Mouse (Mus musculus): Measurements from ENCODE around the gene Gm10283.
"Not testable (repeated sequence)": the region's sequence is repeated elsewhere in the genome, so short reads cannot be mapped to it uniquely, and the experiment has no call there.

The Gm10283 gene

GRCm38 (mm10) chr8:60503098-60503497, at the start of gene Gm10283:
TSS of gene Gm10283 (minus strand) at chr8:60503198.
- DNase-seq (ENCODE audit: low spot score): no peak

- peak; percentile 8 for DNase-seq (ENCODE audit: low spot score)
These were observed 31.9 kb upstream of the Gm10283 start for GRCm38 (mm10) chr8:60534945-60535344.

GRCm38 (mm10) chr8:60518286-60518685, 15.3 kb upstream of the Gm10283 start:
- no peak for DNase-seq (ENCODE audit: low spot score)

DNA sequence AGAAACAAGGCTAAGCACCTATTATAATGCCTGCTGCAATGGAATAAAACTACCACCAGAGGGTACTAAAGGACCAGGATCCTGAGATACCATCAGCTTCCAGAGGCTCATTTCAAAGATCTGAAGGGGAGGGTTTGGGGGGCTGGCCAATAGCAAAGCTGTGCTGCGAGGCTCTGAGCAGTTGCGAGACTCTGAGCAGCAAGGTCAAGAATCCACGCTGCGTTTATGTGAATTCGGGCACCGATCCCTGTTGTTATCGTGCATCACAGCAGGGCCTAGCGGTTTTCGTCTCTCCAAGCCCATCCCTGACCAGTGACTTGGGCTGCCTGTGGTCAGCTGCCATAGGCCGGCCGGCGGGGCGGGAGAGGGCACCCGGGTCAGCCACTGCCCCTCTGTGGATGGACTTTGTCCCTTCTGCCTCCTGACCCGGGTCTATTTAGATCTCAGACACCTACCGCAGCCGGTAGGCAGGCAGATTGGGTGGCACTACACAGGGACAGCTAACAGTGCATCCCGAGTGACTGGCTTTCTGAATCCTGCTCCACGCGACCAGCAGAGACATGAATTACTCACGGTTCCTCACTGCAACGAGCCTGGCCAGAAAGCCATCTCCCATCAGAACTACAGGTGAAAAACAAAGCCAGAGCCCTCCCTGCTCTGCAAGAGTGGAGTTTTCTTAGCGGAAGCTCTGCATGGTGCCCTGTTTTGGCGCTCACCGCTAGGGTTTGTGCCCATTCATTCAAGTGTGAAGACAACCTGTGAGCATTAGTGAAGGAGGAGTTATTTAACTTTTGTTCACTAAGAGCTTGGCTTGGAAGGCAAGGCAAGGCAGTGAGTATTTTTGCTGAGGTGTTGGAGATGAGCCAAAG, 2.9 kb upstream of the Gm10283 start, which contains the start of gene Aadat:
Aadat (plus strand) TSS at position 280 of the 869 bp plus-strand sequence.
- DNase-seq (ENCODE audit: low spot score): peak; percentile 92

DNA sequence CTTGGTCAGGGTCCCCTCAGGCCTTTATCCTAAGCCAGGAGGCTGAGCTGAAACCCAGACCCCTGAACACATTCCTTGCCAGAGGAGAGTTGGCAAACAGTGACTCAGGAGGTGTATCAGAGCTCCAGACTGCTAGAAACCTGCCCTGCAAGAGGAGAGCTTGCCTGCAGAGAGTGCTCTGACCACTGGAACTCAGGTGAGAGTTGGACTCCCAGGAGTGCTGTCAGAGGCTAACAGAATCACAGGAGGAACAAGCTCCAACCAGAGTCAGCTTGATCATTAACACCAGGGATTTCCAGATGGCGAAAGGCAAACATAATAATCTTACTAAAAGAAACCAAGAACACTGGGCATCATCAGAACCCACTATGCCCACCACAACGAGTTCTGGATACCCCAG, 8.0 kb downstream of the Gm10283 start:
- not testable (repeated sequence) for DNase-seq (ENCODE audit: low spot score)

DNA sequence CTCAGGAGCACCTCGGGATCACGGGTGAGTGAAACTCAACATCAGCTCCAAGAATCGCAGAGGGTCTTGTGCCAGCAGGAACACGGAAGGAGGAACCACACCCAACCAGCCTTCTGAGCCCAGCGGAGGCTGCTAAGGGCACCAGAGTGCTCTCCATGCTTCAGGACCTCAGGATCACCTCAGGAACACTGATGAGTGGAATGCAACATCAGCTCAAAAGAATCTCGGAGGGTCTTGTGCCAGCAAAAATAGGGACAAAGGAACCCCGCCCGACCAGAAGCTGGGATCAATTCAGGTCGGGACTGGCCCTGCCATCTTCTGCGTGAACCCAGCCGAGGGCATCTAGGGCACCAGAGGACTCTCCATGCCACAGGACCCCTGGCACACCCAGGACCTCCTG, 8.4 kb downstream of the Gm10283 start:
- DNase-seq (ENCODE audit: low spot score): no peak

DNA sequence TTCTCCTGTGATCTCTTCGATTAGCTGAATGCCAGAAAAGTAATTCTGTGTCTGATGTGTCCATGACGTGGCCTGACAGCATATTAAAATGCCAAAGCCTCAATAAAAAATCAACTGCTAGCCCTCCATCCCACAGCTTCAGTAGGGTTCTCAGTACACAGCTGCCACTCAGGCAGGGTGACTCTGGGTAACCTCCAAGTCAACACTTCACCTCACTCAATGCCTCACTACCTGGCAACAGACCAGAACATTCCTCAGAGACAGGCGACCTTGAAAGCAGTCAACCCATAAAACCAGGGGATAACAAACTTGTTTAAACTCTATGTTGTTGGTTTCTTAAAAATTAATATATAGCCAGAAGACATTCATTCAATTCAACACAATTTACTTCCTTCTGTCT, 10.5 kb downstream of the Gm10283 start:
- no peak for DNase-seq (ENCODE audit: low spot score)

DNA sequence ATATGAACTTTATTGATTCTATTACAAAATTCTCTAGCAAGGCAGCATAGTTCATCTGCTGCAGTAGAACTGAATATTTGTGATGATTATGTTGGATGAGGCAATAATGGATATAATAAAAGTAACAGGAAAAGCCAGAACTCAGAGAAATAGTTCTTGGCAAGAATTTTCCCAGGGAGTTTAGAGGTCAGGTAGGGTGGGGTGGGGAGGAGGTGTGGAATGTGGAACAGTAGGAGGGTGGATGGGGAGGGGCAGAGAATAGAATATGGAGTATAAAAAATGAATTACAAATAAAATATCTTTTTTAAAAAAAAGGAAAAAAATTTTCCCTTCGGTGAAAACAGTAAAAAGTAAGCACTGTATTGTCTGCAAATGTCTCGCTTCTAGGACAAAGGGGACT, 11.1 kb downstream of the Gm10283 start:
- no peak for DNase-seq (ENCODE audit: low spot score)

- no peak for DNase-seq (ENCODE audit: low spot score)
These were observed 12.9 kb downstream of the Gm10283 start for GRCm38 (mm10) chr8:60490147-60490546.

GRCm38 (mm10) chr8:60466686-60467335, 36.2 kb downstream of the Gm10283 start:
- DNase-seq (ENCODE audit: low spot score): peak; percentile 85

DNA sequence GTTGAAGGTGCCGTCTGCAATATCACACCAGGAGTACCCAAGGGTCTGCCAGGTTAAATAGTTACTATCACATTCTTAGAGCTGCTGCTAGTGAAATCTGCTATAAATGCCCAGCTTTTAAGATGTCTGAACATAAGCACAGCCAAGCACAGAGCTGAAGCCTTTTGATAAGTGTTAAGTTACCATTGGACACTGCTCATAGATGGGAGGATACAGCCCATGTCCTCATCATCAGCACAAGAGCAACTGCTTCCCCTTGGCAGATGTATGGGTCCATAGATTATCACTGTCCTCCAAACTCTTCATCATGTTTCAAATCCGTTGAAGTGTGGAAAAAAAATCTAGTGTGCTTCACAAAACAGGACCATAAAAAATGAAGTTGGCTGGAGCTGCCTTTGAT, 53.7 kb downstream of the Gm10283 start:
- DNase-seq (ENCODE audit: low spot score): no peak

GRCm38 (mm10) chr8:60444989-60445388, 58.0 kb downstream of the Gm10283 start:
- DNase-seq (ENCODE audit: low spot score): peak; percentile 34

GRCm38 (mm10) chr8:60438557-60438956, 64.4 kb downstream of the Gm10283 start:
- peak; percentile 6 for DNase-seq (ENCODE audit: low spot score)

GRCm38 (mm10) chr8:60436872-60437271, 66.1 kb downstream of the Gm10283 start:
- DNase-seq (ENCODE audit: low spot score): no peak

DNA sequence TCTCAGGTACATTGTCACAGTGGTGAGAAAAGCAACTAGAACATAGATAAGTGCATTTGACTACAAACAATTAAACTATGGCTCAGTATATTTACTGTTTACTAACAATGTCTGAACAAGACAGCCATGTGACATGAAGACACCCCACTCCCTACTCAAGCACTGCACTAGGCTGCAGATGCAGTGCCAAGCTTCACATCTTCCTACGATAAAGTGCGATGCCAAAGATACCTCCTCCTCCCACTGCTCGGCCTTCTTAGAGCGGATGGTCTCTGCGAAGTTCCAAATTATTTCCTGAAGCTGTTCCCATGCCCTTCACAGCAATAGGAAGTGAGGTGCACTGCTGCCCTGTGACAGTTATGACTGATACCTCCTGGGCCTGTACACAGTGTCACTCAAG, 70.3 kb downstream of the Gm10283 start:
- DNase-seq (ENCODE audit: low spot score): no peak

- DNase-seq (ENCODE audit: low spot score): no peak
These were observed 96.6 kb downstream of the Gm10283 start for GRCm38 (mm10) chr8:60406358-60406757.

DNA sequence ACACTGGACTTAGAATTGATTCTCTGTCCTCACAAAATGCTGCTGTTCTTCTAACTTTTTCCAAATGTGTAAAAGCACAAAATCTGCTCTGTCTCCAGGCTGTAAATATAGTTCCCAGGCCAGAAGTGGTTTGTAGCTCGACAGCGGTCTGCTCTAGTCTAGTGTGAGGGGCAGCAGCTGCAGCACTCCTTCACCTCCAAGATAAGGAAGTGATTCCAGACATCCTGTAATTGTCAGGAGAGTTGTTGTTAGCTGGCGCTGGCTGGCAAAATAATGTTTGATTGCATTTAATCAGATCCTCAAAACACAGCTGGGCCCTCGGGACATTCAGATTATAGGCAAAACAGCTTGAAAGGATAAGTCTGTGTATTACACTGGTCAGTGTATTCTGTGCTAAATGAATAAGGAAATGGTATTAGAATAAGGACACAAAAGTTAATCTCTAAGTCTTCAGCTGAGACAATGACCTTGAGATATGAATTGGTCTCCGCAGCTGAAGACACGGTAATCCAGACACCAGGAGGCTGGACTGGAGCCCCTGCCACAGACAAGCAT, 97.9 kb downstream of the Gm10283 start:
- DNase-seq (ENCODE audit: low spot score): no peak

- DNase-seq (ENCODE audit: low spot score): no peak
These were observed 109.3 kb downstream of the Gm10283 start for GRCm38 (mm10) chr8:60393675-60394074.

- DNase-seq (ENCODE audit: low spot score): no peak
These were observed 116.4 kb downstream of the Gm10283 start for GRCm38 (mm10) chr8:60386589-60386988.

Data from embryo, embryonic 10.5 days (tissue).